Mouse (Mus musculus) heart, postnatal 0 days (tissue): ENCODE data around the gene Hddc3. TPM values are rescaled to one million over a fixed set of nuclear protein-coding genes. Genes with fewer than 3 reads are reported as not detected.

Experiments used
- ATAC-seq: fragments of 200-750 bp; cut with Nextera tagmentation; 2 replicates; pipeline ENCODE4 v1.8.0; 2017; ENCODE audit warnings: low read depth, moderate number of reproducible peaks, moderate library complexity; ENCODE audit not compliant: insufficient read depth
- DNase-seq: peaks from one replicate; pipeline ENCODE4 v3.0.0-alpha.2; 2016; ENCODE audit warnings: low spot score
- H3K27ac ChIP-seq: fragments of 300-500 bp; sonication (generic); 2 replicates; pipeline ENCODE4 v1.5.1; 2014; ENCODE audit warnings: low read depth, mild to moderate bottlenecking
- H3K27me3 ChIP-seq: fragments of 300-500 bp; sonication (generic); 2 replicates; pipeline ENCODE4 v1.6.1; 2014; ENCODE audit warnings: low read length, mixed read lengths; ENCODE audit not compliant: control insufficient read depth, insufficient read depth
- H3K36me3 ChIP-seq: fragments of 300-500 bp; sonication (generic); replicated peaks from 2 replicates; pipeline ENCODE4 v1.6.1; 2014; ENCODE audit warnings: low read length, mixed read lengths; ENCODE audit not compliant: control insufficient read depth, insufficient read depth
- H3K4me1 ChIP-seq: fragments of 300-500 bp; sonication (generic); 2 replicates; pipeline ENCODE4 v1.6.1; 2014; ENCODE audit warnings: antibody characterized with exemption; ENCODE audit not compliant: control insufficient read depth, insufficient read depth
- H3K4me2 ChIP-seq: fragments of 300-500 bp; sonication (generic); 2 replicates; pipeline ENCODE4 v1.6.1; 2014; ENCODE audit warnings: low read depth, mild to moderate bottlenecking, low read length, moderate library complexity
- H3K4me3 ChIP-seq: fragments of 300-500 bp; sonication (generic); 2 replicates; pipeline ENCODE4 v1.5.1; 2014; ENCODE audit warnings: low read depth, low read length
- H3K9ac ChIP-seq: fragments of 300-500 bp; sonication (generic); replicated peaks from 2 replicates; pipeline ENCODE4 v1.6.1; 2014; ENCODE audit warnings: low read depth, low read length, mixed read lengths
- H3K9me3 ChIP-seq: fragments of 300-500 bp; sonication (generic); replicated peaks from 2 replicates; pipeline ENCODE4 v1.6.1; 2016; ENCODE audit warnings: low read length; ENCODE audit not compliant: control insufficient read depth
- CTCF ChIP-seq: IDR thresholded peaks from 2 replicates; pipeline ENCODE4 v1.5.1; 2016; ENCODE audit warnings: antibody characterized with exemption, control low read depth, low read depth
- EP300 ChIP-seq: IDR thresholded peaks from 2 replicates; pipeline ENCODE4 v1.6.1; 2016; ENCODE audit warnings: antibody characterized with exemption, low read depth
- WGBS: fragments of 180-500 bp; shearing (Covaris S2); extraction: QIAGEN DNeasy Blood & Tissue Kit; methylation state at CpG from one replicate; pipeline ENCODE4 v1.1.7; 2014; 5-methylcytosine and 5-hydroxymethylcytosine counted together
- polyA plus RNA-seq: library from polyadenylated mRNA; unstranded; fragments of >200 nt; fragmentation: Nextera tagmentation; extraction: Ambion mirVana; gene quantifications from 2 replicates; pipeline ENCODE4 v1.2.1, GENCODE M21; 2015
- total RNA-seq: library from RNA; depleted of rRNA; stranded (reverse); fragments of >200 nt; gene quantifications from 2 replicates; pipeline ENCODE4 v1.2.3, GENCODE M21; 2014; ENCODE audit warnings: low replicate concordance

Gene Hddc3
- total and polyA plus RNA-seq, 2 experiments from 2014 or later, result 14.5 to 19.8 TPM

DNA sequence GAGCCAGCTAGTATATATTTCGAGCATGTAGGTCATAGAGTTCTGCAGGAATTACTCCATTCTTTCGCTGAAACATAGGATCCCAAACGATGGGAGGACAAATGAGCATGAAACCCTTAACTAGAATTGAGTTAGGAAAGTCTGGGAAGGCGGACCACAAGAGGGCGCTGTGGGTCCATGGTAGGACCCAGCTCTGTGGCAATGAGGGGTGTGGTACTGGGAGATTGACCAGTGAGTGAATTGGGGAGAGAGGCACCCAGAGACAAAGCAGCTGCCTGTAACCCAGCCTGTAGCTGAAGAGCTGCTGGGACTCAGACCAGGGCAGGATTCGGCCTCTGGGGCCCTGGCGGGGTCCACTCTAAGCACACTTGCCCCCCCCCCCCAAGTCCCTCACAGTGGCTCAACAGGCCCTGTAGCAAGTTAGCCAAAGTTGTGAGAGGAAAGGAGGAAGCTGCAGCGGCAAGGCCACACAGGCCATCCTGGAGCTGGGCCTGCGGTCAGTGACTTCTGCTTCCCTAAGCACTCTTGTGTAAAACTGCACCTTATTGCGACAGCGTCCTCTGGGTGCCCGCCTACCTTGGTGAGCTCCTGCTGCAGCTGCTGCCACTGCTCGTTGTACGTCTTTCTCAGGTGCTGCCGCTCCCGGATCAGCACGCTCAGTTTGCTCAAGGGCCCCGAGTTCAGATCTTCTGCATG, 43.5 kb downstream of the Hddc3 start:
- Histone ChIP-seq H3K4me2 (peak overlapping the region; percentile 56), H3K9me3 (no peaks in the 10 kb centered on the region), H3K36me3 (peaks cover 42% of the 10 kb centered on the region), H3K4me3 (peak overlapping the region; percentile 48), H3K27me3 (no peaks in the 10 kb centered on the region), H3K4me1 (no peaks in the 10 kb centered on the region), H3K27ac (peak overlapping the region; percentile 89), H3K9ac (0 out of 2 replicates have a peak overlapping the region, but pooled peaks have one; percentile 56)
- peak; percentile 59 for ATAC-seq
- peak; percentile 94 for DNase-seq
- TF ChIP-seq EP300 (no peak), CTCF (peak; percentile 98)
- WGBS, result 37% methylated on average over 18 of the region's 18 CpGs

GRCm38 (mm10) chr7:80387033-80387632, 44.2 kb downstream of the Hddc3 start:
- no peak; the same call in 1 of the 2 replicates for ATAC-seq
- no peak for DNase-seq

GRCm38 (mm10) chr7:80387633-80388543, 45.0 kb downstream of the Hddc3 start, which contains the start of gene Fes:
Gene Fes, minus strand, starts transcription at chr7:80387946.
- Histone ChIP-seq H3K4me2 (peak within 1 kb of the TSS; percentile 56), H3K27ac (peak within 1 kb of the TSS; percentile 89), H3K4me3 (peak within 1 kb of the TSS; percentile 48), H3K4me1 (no peaks in the 10 kb centered on the region), H3K27me3 (no peaks in the 10 kb centered on the region), H3K36me3 (peaks cover 46% of the 10 kb centered on the region), H3K9ac (peak within 1 kb of the TSS; percentile 56), H3K9me3 (no peaks in the 10 kb centered on the region)
- WGBS, result 18% methylated on average over 32 of the region's 33 CpGs
- TF ChIP-seq EP300, result 0 out of 2 replicates have a peak, but pooled peaks have one; percentile 45
- TF ChIP-seq CTCF, result no peak
- ATAC-seq (peak; percentile 70), DNase-seq (peak; percentile 63)

More at GRCm38 (mm10) chr7:80387033-80387632, 44.2 kb downstream of the Hddc3 start:
- peak overlapping the region; percentile 56 for H3K4me2 ChIP-seq
- H3K27ac ChIP-seq, result peak overlapping the region; percentile 89
- peak overlapping the region; percentile 56 for H3K9ac ChIP-seq
- H3K27me3 ChIP-seq, result no peaks in the 10 kb centered on the region
- no peaks in the 10 kb centered on the region for H3K9me3 ChIP-seq
- H3K4me3 ChIP-seq, result peak overlapping the region; percentile 48
- peaks cover 45% of the 10 kb centered on the region for H3K36me3 ChIP-seq
- no peak for TF ChIP-seq CTCF
- no peaks in the 10 kb centered on the region for H3K4me1 ChIP-seq
- 36% methylated on average over 17 of the region's 17 CpGs for WGBS

DNA sequence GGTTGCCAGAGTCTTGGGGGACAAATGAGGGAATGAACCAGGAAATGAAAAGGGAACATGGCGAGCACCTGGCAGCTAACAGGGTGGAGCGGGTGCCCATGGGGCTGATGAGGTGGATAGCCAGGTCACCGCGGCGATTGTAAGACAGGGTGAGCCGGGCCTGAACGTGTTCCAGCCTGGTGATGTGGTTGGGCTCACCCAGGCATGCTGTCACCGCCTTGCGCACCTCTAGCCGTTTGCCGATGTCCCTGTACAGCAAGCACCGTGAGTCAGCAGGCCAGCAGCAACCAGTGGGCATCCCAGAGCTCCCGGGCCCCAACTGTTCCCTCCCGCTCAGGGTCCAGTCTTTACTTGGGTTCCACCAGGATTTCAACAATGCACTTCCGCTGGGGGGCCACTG, 49.2 kb downstream of the Hddc3 start:
- H3K4me1 ChIP-seq, result no peaks in the 10 kb centered on the region
- DNase-seq (no peak), ATAC-seq (no peak)
- H3K27ac ChIP-seq, result no peak overlapping the region
- no peak overlapping the region for H3K9ac ChIP-seq
- H3K4me3 ChIP-seq, result no peak overlapping the region
- H3K27me3 ChIP-seq, result no peaks in the 10 kb centered on the region
- H3K9me3 ChIP-seq, result no peaks in the 10 kb centered on the region
- 88% methylated on average over 15 of the region's 15 CpGs for WGBS
- peaks cover 76% of the 10 kb centered on the region for H3K36me3 ChIP-seq
- H3K4me2 ChIP-seq, result no peak overlapping the region
- no peak for TF ChIP-seq EP300
- no peak for TF ChIP-seq CTCF

DNA sequence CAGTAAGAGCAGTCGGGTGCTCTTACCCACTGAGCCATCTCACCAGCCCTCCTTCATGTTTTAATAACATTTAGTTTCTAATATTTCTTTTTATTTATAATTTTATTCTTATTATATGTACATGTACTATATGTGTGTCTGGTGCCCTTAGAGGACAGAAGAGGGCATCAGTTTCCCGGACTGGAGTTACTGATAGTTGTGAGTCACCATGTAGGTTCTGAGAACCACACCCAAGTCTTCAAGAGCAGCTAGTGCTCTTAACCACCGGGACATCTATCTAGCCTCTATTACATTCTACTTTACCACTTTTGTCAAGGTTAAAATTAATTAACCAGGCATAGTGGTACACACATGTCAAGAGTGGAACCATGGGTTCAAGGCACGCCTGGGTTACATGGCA, 51.7 kb downstream of the Hddc3 start:
- Histone ChIP-seq H3K36me3 (peaks cover 88% of the 10 kb centered on the region), H3K9me3 (no peaks in the 10 kb centered on the region), H3K27me3 (no peaks in the 10 kb centered on the region), H3K4me3 (no peak overlapping the region), H3K4me2 (no peak overlapping the region), H3K9ac (no peak overlapping the region), H3K4me1 (0 out of 2 replicates have a peak, but pooled peaks cover 3% of the 10 kb centered on the region), H3K27ac (no peak overlapping the region)
- 86% methylated on average over 4 of the region's 4 CpGs for WGBS
- TF ChIP-seq CTCF, result no peak
- no peak for TF ChIP-seq EP300
- ATAC-seq (no peak), DNase-seq (no peak)
